9 mouse cellular contexts compared by ENCODE assay signal in the genomic region with DNA sequence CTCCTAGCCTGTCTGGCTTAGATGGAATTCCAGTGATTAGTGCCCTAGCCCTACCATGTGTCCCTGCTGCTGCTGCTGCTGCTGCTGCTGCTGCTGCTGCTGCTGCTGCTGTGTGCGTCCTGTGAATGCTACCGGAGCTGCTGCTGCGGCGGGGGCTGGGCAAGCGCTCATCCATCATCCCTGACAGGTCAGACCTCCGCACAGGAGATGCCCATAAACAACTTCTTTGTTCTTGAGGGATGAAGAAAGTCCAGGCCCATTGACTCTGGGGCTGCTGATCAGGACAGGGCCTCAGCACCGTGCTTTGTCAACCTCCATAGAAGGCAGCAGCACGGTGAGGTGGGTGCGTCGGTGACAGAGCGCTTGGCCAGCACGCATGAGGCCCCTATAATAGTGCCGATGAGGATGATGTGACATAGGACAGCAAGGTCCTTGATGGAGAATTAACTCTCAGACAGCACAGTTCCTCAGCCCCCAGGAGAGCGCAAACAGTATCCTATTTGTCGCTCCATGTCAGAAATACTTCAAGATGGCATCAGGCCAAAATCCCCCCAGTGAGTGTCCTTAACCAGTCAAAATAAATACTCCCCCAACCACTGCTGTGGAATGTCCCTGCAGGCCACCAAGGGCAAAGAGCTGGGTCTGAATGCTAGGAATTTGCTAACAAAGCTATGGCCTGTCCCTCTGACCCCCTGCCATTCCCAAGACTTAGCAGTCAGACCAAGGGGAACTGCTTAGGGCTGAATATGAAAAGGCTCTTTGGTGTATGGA.
DNase-seq lines count a peak whose midpoint lies in the region; ATAC-seq lines count a peak whose summit lies in the region.
"Had no signal": no experiment of that assay in that cellular context is flagged by ENCODE, and none has a peak within 500 bp of the region (broad histone marks: within the 10 kb centered on the region; RNA-seq: fewer than 3 reads in every experiment).

No protein-coding gene starts in this region.

- H3K36me3 ChIP-seq in heart, embryonic 10.5 days, result peaks cover 4% of the 10 kb centered on the region; the same call in 1 of the 2 replicates
- H3K36me3 ChIP-seq in forebrain, embryonic 10.5 days (replicated peaks), result no peaks in the 10 kb centered on the region
- H3K36me3 ChIP-seq in kidney, embryonic 15.5 days, result no peaks in the 10 kb centered on the region
- no peaks in the 10 kb centered on the region for H3K36me3 ChIP-seq in midbrain, embryonic 15.5 days (replicated peaks)

- H3K4me2 ChIP-seq in kidney, embryonic 15.5 days, result peak overlapping the region; percentile 44
- H3K4me2 ChIP-seq in midbrain, embryonic 15.5 days, result peak overlapping the region; percentile 24; the same call in 1 of the 2 replicates

- peaks cover 30% of the 10 kb centered on the region for H3K4me1 ChIP-seq in heart, embryonic 10.5 days
- H3K4me1 ChIP-seq in forebrain, embryonic 10.5 days, result peaks cover 32% of the 10 kb centered on the region
- H3K4me1 ChIP-seq in kidney, embryonic 15.5 days, result peaks cover 26% of the 10 kb centered on the region
- H3K4me1 ChIP-seq in midbrain, embryonic 15.5 days, result peaks cover 18% of the 10 kb centered on the region

- peak; percentile 83 for ATAC-seq in kidney, embryonic 15.5 days (replicated peaks; ENCODE audit: low FRiP score)
- peak; percentile 50 for ATAC-seq in midbrain, embryonic 15.5 days (replicated peaks)

- H3K9ac ChIP-seq in kidney, embryonic 15.5 days, result peak overlapping the region; percentile 33; the same call in 1 of the 2 replicates
- H3K9ac ChIP-seq in midbrain, embryonic 15.5 days, result peak overlapping the region; percentile 16; the same call in 1 of the 2 replicates

- intact Hi-C loops in heart, postnatal 36 days (cut with DNase I), result no loop called here
- intact Hi-C loops in left cerebral cortex, postnatal 36 days (cut with DNase I), result no loop called here

- DNase-seq in heart, embryonic 10.5 days (ENCODE audit: low spot score), result no peak
- DNase-seq in heart, postnatal 36 days, result no peak
- DNase-seq in forebrain, embryonic 10.5 days (ENCODE audit: extremely low spot score, low spot score), result peak; percentile 61
- DNase-seq in right cerebral cortex, postnatal 14 days, result no peak
- no peak for DNase-seq in left cerebral cortex, postnatal 36 days (ENCODE audit: low spot score in 2 of 2)
- no peak for DNase-seq in cerebellum, adult 11-12 months

- H3K27ac ChIP-seq in heart, embryonic 10.5 days, result peak overlapping the region; percentile 84
- peak overlapping the region; percentile 84 for H3K27ac ChIP-seq in forebrain, embryonic 10.5 days
- peak overlapping the region; percentile 92 for H3K27ac ChIP-seq in kidney, embryonic 15.5 days
- peak overlapping the region; percentile 78 for H3K27ac ChIP-seq in midbrain, embryonic 15.5 days
- H3K27ac ChIP-seq: macrophage had no signal

- H3K9me3 ChIP-seq in heart, embryonic 10.5 days, result no peaks in the 10 kb centered on the region
- H3K9me3 ChIP-seq in forebrain, embryonic 10.5 days, result no peaks in the 10 kb centered on the region
- no peaks in the 10 kb centered on the region for H3K9me3 ChIP-seq in kidney, embryonic 15.5 days (replicated peaks)
- H3K9me3 ChIP-seq in midbrain, embryonic 15.5 days, result no peaks in the 10 kb centered on the region

- whole genome bisulfite sequencing in heart, embryonic 10.5 days, result 10% methylated on average over 15 of the region's 15 CpGs
- WGBS in forebrain, embryonic 10.5 days, result 15% methylated on average over 15 of the region's 15 CpGs
- WGBS in kidney, embryonic 15.5 days, result 6% methylated on average over 15 of the region's 15 CpGs
- 12% methylated on average over 15 of the region's 15 CpGs for WGBS in midbrain, embryonic 15.5 days

- H3K27me3 ChIP-seq in heart, embryonic 10.5 days (ENCODE audit: insufficient read depth, poor library complexity, severe bottlenecking), result no peaks in the 10 kb centered on the region
- H3K27me3 ChIP-seq in forebrain, embryonic 10.5 days (ENCODE audit: poor library complexity, severe bottlenecking), result no peaks in the 10 kb centered on the region
- H3K27me3 ChIP-seq in kidney, embryonic 15.5 days, result no peaks in the 10 kb centered on the region
- no peaks in the 10 kb centered on the region for H3K27me3 ChIP-seq in midbrain, embryonic 15.5 days (replicated peaks)

- H3K4me3 ChIP-seq in heart, embryonic 10.5 days, result peak overlapping the region; percentile 37
- H3K4me3 ChIP-seq in forebrain, embryonic 10.5 days, result peak overlapping the region; percentile 32
- no peak overlapping the region for H3K4me3 ChIP-seq in kidney, embryonic 15.5 days (replicated peaks)
- H3K4me3 ChIP-seq in midbrain, embryonic 15.5 days, result no peak overlapping the region

Comparison
In these comparisons a context has a peak if more than half of its experiments do, and no peak if none do; other contexts are left out.
1. H3K4me3 ChIP-seq: peak in heart, embryonic 10.5 days (single experiment) and forebrain, embryonic 10.5 days (single experiment); none in kidney, embryonic 15.5 days (single experiment) and midbrain, embryonic 15.5 days (single experiment).
2. Peak in every context shown above with its lines, with median percentiles within 50 percentile points of each other: H3K27ac ChIP-seq.